Mouse (Mus musculus) E14TG2a.4 (cell line): ENCODE data around the gene BC005537.

ENCODE experiments used
- H3K27me3 ChIP-seq: 2 replicates; pipeline ENCODE4 v1.6.1; 2014; ENCODE audit warnings: low read length, control low read depth; ENCODE audit not compliant: insufficient read depth
- H3K36me3 ChIP-seq: 2 replicates; pipeline ENCODE4 v1.6.1; 2014; ENCODE audit warnings: low read length, control low read depth; ENCODE audit not compliant: insufficient read depth
- H3K4me1 ChIP-seq: replicated peaks from 2 replicates; pipeline ENCODE4 v1.6.1; 2014; ENCODE audit warnings: low read depth, low read length, control low read depth
- H3K4me3 ChIP-seq: replicated peaks from 2 replicates; pipeline ENCODE4 v1.5.1; 2014; ENCODE audit warnings: mild to moderate bottlenecking, low read length
- H3K9me3 ChIP-seq: 2 replicates; pipeline ENCODE4 v1.6.1; 2014; ENCODE audit warnings: low read length, control low read depth
- CTCF ChIP-seq: conservative IDR thresholded peaks from 2 replicates; pipeline ENCODE4 v1.5.1; 2014; ENCODE audit warnings: low read length
- NANOG ChIP-seq: IDR thresholded peaks from 2 replicates; pipeline ENCODE4 v1.6.1; 2014; ENCODE audit warnings: borderline replicate concordance, low read length, mixed read lengths
- POU5F1 ChIP-seq: IDR thresholded peaks from 2 replicates; pipeline ENCODE4 v1.6.1; 2014; ENCODE audit warnings: low read length, borderline replicate concordance

BC005537 gene

DNA sequence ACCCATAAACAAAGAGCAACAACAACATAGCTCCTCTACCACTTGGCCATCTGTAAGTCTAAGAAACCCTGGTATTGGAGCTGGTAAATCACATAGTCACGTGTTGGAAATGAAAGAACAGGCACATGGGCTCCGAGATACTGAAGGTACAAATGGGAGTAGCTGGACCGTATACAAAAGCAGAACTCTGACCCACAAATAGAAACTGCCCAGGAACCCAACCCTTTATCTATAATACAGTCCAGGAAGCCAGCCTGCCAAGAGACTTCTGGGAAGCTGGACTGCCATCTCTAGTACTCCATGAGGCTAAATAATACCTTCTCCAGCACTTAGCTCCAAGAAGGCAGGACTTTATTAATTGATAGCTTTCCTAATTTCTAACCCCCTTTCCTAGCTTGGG is 51.1 kb downstream of the BC005537 start:
- no peaks in the 10 kb centered on the region for H3K9me3 ChIP-seq
- H3K27me3 ChIP-seq = no peaks in the 10 kb centered on the region; the same call in 1 of the 2 replicates
- peaks cover 11% of the 10 kb centered on the region for H3K4me1 ChIP-seq
- no peak overlapping the region for H3K4me3 ChIP-seq
- TF ChIP-seq NANOG (no peak), POU5F1 (no peak), CTCF (no peak)
- H3K36me3 ChIP-seq = no peaks in the 10 kb centered on the region

DNA sequence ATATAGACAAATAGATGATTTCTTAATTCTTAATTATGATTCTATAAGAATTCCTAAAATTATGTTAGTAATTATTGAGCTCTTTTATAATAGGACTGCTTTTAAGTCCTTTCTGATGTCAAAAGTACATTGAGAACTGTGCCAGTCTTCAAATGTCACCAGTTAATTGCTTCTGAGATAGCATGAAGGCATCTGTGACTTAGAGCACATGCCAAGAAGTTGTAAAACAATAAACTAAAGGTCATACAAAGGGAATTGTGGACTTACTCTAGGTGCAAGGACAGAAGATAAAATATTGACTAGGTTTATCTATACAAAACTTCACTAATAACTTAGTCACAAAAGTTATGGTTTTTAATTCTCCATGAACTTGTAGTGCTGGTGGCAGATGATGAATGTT is 57.7 kb downstream of the BC005537 start:
- peaks cover 36% of the 10 kb centered on the region for H3K4me1 ChIP-seq
- H3K27me3 ChIP-seq = peaks cover 11% of the 10 kb centered on the region; the same call in 1 of the 2 replicates
- no peaks in the 10 kb centered on the region for H3K36me3 ChIP-seq
- no peak for TF ChIP-seq POU5F1
- TF ChIP-seq NANOG = no peak
- TF ChIP-seq CTCF = no peak
- no peak overlapping the region for H3K4me3 ChIP-seq
- no peaks in the 10 kb centered on the region for H3K9me3 ChIP-seq

DNA sequence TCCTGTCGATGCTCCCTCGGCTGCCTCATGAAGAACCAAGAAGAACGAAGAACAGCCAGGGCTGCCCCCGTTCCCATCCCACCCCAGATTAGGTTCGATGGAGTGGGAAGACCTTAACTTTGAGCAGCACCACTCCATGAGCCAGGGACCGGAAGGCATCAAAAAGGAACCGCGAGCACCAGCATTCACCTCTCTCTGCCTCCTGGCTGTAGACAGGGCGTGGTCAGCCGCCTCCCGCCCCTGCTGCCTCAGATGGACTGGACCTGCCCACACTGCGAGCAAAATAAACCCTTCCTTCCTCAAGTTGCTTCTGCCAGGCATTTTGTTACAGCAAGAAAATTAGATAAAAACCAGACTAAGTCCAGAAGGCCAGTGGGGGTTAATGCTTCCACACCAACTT is 59.6 kb downstream of the BC005537 start:
- Histone ChIP-seq H3K4me3 (peak overlapping the region; percentile 32), H3K4me1 (peaks cover 41% of the 10 kb centered on the region), H3K27me3 (peaks cover 11% of the 10 kb centered on the region; the same call in 1 of the 2 replicates), H3K36me3 (no peaks in the 10 kb centered on the region), H3K9me3 (no peaks in the 10 kb centered on the region)
- TF ChIP-seq NANOG (no peak), CTCF (no peak), POU5F1 (no peak)

DNA sequence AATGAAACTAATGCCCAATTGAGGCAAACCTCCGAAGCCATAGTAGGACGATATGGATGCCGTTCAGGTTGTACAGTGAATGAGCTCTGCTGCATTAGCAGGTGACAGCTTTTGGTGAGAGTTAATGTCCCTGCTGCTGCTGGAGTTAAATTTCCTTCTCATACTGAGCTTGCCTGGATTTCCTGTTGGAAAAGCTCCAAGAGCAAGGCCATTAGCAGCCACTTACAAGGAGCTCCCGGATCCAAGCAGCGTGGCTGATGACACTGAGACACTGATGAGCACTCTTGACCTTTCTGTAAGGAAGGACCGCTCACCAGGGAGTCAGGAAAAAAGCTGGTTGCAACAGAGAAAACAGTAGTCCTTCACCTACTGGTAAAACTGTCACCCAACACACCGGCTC is 60.6 kb downstream of the BC005537 start:
- Histone ChIP-seq H3K27me3 (peaks cover 11% of the 10 kb centered on the region; the same call in 1 of the 2 replicates), H3K36me3 (no peaks in the 10 kb centered on the region), H3K9me3 (no peaks in the 10 kb centered on the region), H3K4me1 (peaks cover 44% of the 10 kb centered on the region), H3K4me3 (no peak overlapping the region)
- TF ChIP-seq CTCF = no peak
- no peak for TF ChIP-seq POU5F1
- TF ChIP-seq NANOG = no peak

DNA sequence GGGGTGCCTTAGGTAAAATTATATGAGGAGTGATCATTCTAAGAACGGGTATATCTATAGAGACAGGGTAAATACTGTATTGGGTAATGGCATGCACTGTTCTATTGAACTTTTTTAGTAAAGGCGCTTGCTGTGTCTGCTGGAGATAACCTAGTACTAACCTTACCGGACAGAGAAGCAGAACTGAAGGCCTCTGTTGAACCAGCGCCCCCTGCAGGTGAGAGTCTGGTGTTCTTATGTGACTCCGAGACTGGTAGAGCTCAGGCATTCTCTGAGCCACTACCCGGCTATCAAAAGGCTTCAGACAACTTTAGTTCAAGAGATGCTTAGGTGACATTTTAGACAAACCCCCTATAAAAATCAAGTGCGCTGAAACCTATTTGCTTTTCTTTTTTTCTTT is 61.1 kb downstream of the BC005537 start:
- Histone ChIP-seq H3K9me3 (no peaks in the 10 kb centered on the region), H3K27me3 (peaks cover 11% of the 10 kb centered on the region; the same call in 1 of the 2 replicates), H3K4me3 (no peak overlapping the region), H3K4me1 (peaks cover 44% of the 10 kb centered on the region), H3K36me3 (no peaks in the 10 kb centered on the region)
- TF ChIP-seq NANOG = no peak
- peak; percentile 58 for TF ChIP-seq CTCF
